Mouse (Mus musculus) heart, adult 2 months (tissue): Measurements from ENCODE around the gene Gm45623.

Experiments used
- CTCF ChIP-seq: fragments of 200-600 bp; IDR thresholded peaks from 2 replicates; pipeline ENCODE4 v1.8.1; 2022; ENCODE audit warnings: antibody characterized with exemption, mild to moderate bottlenecking, moderate library complexity
- POLR2A ChIP-seq: fragments of 200-500 bp; IDR thresholded peaks from 2 replicates; pipeline ENCODE4 v1.6.1; 2011; ENCODE audit warnings: mild to moderate bottlenecking, low read depth, low read length, control low read depth; ENCODE audit not compliant: insufficient read depth

GRCm38 (mm10) chr13:56780746-56781469 is 27.3 kb upstream of the Gm45623 start:
- TF ChIP-seq CTCF (no peak), POLR2A (no peak)
